Mouse (Mus musculus): ENCODE measurements around the gene Etv3.
"Not testable (repeated sequence)": the region's sequence is repeated elsewhere in the genome, so short reads cannot be mapped to it uniquely, and the experiment has no call there.

The Etv3 gene

GRCm38 (mm10) chr3:87521126-87521525 is 4.1 kb upstream of the Etv3 start:
- DNase-seq (ENCODE audit: low read depth) = no peak

GRCm38 (mm10) chr3:87521833-87522232 is 3.4 kb upstream of the Etv3 start:
- DNase-seq (ENCODE audit: low read depth) = no peak

DNA sequence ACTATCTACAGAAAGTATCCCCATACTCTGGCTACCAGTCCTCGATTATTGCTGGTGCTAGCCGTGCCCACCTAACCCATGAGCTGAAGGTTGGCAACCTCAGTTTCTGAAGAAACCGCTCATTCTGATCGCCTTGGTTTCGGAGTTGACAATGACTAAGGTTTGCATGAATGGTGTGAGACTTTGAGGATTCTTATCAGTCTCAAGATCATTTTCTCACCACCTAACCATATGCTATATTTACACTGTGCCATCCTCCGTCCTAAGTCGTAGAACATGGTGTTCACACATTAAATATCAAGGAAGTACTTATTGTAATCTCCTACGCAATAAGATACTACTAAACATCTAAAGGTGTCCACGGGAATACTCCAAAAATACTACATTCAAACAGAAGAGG is 1.5 kb upstream of the Etv3 start:
- DNase-seq (ENCODE audit: low read depth) = no peak

- no peak for DNase-seq (ENCODE audit: low read depth)
These were observed 797 bp downstream of the Etv3 start for GRCm38 (mm10) chr3:87525837-87526570.

DNA sequence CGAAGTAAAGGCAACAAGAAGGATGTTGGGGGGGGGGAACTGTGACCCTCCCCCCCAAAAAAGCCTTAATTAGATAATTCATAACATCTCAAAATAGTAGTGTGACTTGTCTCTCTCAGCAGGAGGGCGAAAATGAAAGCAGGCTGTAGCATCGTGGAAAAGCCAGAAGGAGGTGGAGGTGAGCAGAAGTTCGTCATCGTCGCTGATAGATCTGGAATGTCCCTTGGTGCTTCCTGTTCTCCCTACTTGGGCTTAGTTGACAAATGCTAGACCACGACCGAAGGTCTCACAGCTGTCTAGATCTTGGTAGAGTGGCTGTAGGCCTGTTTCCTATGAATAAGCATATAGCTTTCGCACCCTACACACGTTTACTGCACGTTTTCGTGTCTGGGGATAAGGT is 1.9 kb downstream of the Etv3 start:
- no peak for DNase-seq (ENCODE audit: low read depth)

GRCm38 (mm10) chr3:87528021-87528420 is 2.8 kb downstream of the Etv3 start:
- DNase-seq (ENCODE audit: low read depth) = no peak

DNA sequence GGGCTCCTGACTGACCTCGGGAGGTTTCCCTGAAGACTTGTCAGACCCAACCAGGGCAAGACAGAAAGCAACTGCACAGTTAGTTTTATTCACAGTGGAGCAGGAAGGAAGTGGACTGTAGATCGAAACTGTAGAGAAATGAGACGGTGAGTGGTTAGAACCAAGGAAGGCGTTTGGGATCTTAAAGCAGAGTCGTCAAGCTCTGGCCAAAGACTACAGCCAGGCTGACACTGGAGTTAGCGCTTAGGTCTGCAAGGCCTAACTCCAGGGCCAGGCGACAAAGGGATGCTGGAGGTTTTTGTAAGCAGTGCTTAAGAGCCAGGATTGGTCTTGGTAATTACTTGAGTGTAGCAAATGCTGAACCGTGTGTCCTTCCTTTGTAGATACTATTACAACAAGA is 3.6 kb downstream of the Etv3 start:
- no peak for DNase-seq (ENCODE audit: low read depth)

DNA sequence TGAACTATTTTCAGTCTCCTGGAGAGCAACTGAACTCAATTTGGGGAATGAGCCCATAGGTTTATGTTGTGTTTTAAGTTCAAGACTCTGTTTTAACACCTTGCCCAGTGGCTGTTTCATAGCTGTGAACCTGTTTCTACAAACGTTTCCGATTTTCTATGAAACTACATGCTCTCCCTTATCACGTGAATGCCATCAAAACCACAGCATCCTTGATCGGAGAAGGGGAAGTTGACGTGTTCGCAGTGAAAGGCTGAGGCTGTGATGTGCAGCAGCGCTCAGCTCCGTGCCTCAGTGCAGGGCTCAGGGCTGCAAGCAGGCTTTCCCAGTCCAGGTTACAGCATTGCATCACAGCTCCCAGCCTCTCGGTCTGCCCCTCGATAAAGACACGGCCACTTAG is 4.4 kb downstream of the Etv3 start:
- DNase-seq (ENCODE audit: low read depth) = no peak

DNA sequence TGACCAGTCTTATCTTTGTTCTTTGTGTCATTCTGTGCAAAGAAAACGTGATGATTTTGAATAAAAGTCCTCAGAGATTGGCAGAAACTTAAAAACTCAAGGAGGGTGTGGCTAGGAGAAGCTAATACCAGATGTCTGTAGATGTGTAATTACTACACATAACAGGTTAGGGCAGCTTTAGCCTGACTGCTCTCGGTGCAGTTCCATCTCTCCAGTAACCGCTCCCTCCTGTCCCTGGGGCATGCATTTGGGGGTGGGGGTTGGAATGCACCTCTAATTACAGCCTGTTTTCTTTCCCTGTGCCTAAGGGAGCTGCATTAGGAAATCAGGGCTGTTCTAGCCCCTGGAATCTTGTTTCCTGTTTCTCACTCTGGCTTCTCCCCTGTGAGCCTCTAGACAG is 5.0 kb downstream of the Etv3 start:
- no peak for DNase-seq (ENCODE audit: low read depth)

DNA sequence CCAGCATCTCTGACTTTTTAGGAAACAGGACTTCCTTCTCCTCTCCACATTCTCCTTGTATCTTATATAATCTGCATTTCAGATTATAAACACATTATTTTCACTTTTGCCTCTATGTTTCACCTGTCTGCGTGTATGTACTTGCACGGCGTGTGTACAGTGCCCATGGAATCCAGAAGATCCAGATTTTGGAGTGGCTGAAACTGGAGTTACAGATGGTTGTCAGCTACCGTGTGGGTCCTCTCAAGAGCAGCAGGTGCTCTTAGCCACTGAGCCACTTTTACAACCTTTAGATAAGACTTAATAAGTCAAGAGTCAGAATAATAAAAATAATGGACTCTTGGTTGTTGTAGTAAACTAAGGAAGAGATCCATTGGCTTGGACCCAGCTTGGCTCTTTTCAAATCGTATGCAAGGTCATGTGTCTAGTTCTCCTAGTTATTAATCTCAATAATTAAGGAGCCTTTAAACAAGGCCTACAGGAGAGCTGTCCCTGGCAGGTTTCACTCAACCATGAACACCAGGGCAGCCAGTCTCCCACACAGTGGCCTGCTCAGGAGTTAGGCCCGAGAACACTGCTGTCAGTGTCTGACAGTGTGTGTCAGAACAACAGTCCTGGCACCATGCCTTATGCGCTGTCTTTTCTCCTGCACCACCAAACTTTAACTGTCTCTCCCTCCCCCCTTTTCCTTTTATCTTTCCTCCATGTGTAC is 8.6 kb downstream of the Etv3 start:
- DNase-seq (ENCODE audit: low read depth) = no peak

DNA sequence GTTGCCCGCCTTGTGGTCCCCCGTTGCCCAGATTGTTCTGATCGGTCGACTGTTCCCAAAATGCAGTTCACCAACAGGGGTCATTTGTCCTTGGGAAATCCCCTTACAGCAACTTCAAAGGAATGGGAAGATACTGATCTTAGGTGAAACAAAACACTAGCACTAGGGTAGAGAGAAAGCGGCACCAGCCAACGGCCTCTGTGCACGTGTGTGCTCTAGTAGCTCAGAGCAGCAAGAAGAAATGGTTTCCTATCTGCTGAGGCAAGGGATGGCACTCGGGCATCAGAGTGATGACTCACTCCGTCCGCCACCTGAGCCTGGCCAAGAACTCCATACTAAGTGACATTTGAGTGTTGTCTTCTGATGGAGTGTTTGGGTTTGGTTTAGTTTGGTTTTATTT is 12.8 kb downstream of the Etv3 start:
- DNase-seq (ENCODE audit: low read depth) = no peak

GRCm38 (mm10) chr3:87540028-87540675 is 14.9 kb downstream of the Etv3 start:
- no peak for DNase-seq (ENCODE audit: low read depth)

DNA sequence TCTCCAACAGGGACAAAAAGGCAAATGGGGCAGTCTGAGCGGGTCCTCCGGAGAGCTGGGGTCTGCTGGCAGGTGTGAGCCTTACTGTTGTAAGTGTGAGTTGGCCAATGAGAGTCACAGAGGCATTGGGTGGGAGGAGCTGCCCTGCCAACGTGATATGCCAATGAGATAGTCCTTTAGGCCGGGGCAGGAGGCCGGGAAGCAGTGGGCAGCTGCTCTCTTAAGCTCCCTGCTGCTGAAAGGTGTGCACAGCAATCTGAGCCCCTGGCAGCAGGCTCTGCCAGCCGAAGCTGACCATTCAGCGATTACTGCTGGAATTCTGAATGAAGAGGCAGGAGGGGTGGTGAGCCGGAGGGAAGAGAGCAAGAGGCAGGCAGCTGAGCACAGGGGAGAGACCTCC is 15.5 kb downstream of the Etv3 start:
- no peak for DNase-seq (ENCODE audit: low read depth)

DNA sequence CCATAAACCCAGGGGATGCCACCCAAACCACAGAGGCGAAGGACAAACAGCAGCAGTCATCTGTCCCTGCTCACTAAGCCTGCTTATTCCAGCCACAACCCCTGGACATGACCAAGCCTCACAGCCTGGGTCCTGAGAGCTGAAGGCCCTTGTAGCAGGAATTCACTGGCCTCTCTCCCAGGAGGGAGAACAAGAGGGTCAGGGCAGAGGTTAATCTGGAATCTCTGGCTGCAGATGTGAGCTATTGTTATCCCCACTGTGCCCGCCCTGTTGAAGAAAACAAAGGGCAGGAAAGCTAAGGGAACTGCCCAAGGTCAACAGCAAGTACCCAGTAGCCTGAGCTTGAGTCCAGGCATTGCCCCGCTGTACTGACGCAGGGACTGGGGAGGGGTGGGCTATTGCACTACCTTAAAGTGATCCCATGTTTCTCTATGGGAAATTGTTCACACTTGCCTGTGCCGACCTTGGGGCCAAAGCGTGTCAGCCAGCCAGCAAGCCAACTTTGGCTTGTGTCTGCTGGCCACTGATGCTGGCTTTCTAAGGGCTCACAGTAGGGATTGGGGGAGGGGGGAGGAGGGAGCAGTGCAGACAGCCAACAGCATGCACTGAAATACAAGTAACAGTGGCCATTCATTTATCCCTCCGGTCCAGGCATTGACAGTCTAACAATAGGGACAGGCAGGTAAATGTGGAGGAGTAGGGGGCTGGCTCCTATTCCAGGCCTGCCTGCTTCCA is 17.4 kb downstream of the Etv3 start:
- DNase-seq (ENCODE audit: low read depth) = no peak

DNA sequence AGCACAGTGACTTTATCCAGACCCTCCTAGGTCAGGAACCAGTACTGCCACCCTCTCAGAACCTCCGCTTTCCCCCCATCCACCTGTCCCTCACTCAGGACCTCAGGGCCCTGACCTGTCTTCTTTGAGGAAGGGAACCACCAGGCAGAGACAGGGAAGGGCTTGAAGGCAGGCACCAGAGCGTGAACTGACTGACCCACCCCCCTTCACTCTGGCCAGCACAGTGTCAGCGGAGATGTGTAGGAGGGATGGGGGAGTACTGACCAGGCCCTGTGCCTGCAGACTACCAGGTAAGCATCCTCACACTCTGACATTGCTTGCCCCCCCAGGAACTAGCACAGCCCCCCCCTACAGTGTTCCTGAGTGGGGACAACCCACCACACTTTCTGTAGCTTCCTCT is 20.3 kb downstream of the Etv3 start:
- no peak for DNase-seq (ENCODE audit: low read depth)

- no peak for DNase-seq (ENCODE audit: low read depth)
These were observed 21.1 kb downstream of the Etv3 start for GRCm38 (mm10) chr3:87546291-87546721.

GRCm38 (mm10) chr3:87549908-87550307 is 24.7 kb downstream of the Etv3 start:
- DNase-seq (ENCODE audit: low read depth) = no peak

DNA sequence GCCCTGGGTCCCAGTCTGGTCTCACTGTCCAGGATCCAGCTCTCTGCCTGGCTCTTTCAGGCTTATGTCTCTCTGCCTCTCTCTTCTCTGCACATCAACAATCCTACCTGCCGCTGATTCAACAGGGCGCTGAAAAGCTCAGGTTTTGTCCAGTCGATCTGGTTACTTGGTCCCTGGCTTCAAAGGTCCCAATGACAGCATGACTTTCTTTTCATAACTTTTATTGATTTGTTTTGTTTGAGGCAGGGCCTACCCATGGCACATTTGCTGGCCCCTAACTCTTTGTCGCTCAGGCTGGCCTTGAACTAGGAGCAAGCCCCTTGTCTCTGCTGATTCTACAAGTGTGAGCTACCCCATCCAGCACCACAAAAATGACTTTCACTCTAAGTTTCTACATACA is 27.1 kb downstream of the Etv3 start:
- no peak for DNase-seq (ENCODE audit: low read depth)

DNA sequence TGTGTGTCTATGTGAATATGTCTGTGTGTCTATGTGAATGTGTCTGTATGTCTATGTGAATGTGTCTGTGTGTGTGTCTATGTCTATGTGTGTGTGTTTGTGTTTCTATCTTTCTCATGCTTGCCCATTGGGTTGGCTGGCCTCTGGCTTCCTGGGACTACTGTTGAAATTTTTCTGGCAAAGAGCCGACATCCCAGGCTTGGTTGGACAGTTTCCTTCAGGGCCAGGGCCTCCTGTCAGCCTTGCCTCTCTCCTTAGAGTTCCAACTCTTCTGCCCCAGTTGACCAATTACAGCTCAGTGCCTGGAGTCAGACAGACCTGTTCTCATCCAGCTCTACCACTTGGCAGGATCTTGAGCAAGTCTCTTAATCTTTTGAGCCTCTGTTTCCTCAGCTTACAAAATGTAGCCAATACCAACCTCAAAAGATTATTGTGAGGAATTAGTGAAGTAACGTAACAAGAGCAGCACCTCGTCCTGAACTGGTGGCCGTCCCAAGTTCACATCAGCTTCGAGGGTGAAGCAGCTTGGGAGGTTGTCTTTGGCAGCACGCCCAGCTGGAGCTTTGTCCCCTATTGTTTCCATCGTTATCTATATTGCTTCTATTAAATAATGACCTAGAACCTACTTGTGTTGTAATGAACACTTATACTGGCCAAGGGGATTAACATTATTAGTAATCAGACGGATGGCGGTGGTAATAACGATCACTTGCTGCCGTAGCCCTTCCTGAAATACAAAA is 28.2 kb downstream of the Etv3 start:
- DNase-seq (ENCODE audit: low read depth) = no peak

- not testable (repeated sequence) for DNase-seq (ENCODE audit: low read depth)
These were observed 29.7 kb downstream of the Etv3 start for GRCm38 (mm10) chr3:87554859-87555258.

DNA sequence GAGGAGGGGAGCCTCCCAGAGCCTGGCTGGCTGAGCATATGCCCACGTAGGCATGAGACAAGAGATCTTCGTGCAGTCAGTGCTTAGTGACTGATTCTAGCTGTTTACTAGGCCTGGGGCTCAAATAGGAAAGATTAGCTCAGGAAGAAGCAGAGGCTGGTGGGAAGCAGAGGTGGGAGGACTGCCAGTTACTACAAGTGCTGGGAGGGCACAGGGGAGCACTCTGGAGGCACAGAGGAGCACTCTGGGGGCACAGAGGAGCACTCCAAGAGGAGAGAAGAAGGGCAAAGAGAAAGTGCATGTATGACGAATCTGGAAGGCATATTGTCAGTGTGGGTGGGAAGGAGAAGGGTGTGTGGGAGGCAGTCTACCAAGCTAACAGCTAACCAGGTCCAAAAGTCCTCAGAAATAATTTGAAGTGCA is 30.9 kb downstream of the Etv3 start:
- DNase-seq (ENCODE audit: low read depth) = no peak

Measured in fibroblast of lung, adult 2 months (primary cell).